Mouse (Mus musculus): ENCODE measurements around the gene Slc25a20. TPM values are rescaled to one million over a fixed set of nuclear protein-coding genes. Genes with fewer than 3 reads are reported as not detected.

Gene Slc25a20
- polyA plus RNA-seq, 1 experiment from 2014 or later = 31.2 TPM

DNA sequence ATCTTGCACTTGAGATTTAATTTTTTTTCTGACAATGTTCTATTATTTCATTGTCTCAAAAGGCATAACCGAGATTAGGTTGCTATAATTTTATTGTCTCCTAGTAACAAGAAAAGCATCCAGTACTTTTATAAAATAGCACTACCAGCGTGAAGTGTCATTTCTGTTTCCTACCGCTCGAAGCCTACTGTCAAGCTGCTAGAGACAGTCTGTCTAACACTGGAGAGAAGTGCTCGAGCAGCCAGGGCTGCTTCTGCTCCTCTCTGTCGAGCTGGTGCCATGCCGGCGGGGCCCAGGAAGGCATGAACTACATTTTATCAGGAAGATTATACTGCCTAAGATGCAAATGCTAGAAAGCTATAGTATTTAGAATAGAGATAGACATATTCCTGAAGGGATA, 46.9 kb downstream of the Slc25a20 start:
- H3K9me3 ChIP-seq (ENCODE audit: control insufficient read depth, low read length) = no peaks in the 10 kb centered on the region
- no peaks in the 10 kb centered on the region for H3K36me3 ChIP-seq (ENCODE audit: control insufficient read depth, insufficient read depth, low read length)
- H3K9ac ChIP-seq (ENCODE audit: low read length) = no peak overlapping the region
- ATAC-seq (ENCODE audit: low FRiP score) = no peak
- H3K27me3 ChIP-seq (ENCODE audit: control insufficient read depth, insufficient read depth, low read length) = no peaks in the 10 kb centered on the region
- H3K27ac ChIP-seq (ENCODE audit: low read depth, low read length) = no peak overlapping the region
- no peak for DNase-seq (ENCODE audit: low spot score, missing footprints)
- peaks cover 4% of the 10 kb centered on the region; the same call in 1 of the 2 replicates for H3K4me1 ChIP-seq (ENCODE audit: control insufficient read depth, insufficient read depth, low read length)
- H3K4me3 ChIP-seq (ENCODE audit: low read depth, low read length) = no peak overlapping the region
- H3K4me2 ChIP-seq = no peak overlapping the region
- WGBS = 90% methylated on average over 8 of the region's 8 CpGs

DNA sequence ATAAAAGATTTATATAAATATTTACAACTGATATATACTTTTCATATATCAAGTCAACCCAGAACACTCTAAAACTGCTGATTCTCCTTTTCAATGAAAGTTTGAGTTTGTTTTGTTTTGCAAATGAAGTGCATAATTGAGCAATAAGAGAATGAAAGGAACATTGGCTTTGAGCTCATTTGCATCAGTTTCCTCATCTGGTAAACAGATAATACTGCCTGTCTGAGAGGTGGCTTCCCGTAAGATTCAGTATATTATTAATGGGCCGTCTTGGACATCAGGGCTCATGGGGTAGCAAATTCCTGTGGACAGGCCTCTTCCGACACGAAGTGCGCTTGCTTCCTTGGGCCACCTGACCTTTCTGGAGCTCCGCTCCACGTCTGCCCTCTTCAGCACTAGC, 48.9 kb downstream of the Slc25a20 start:
- Histone ChIP-seq H3K27ac (ENCODE audit: low read depth, low read length) (no peak overlapping the region), H3K36me3 (ENCODE audit: control insufficient read depth, insufficient read depth, low read length) (no peaks in the 10 kb centered on the region), H3K4me3 (ENCODE audit: low read depth, low read length) (no peak overlapping the region), H3K9me3 (ENCODE audit: control insufficient read depth, low read length) (no peaks in the 10 kb centered on the region), H3K4me2 (no peak overlapping the region), H3K4me1 (ENCODE audit: control insufficient read depth, insufficient read depth, low read length) (no peaks in the 10 kb centered on the region), H3K9ac (ENCODE audit: low read length) (no peak overlapping the region), H3K27me3 (ENCODE audit: control insufficient read depth, insufficient read depth, low read length) (no peaks in the 10 kb centered on the region)
- DNase-seq (ENCODE audit: low spot score, missing footprints) (no peak), ATAC-seq (ENCODE audit: low FRiP score) (no peak)
- 87% methylated on average over 7 of the region's 7 CpGs for WGBS

DNA sequence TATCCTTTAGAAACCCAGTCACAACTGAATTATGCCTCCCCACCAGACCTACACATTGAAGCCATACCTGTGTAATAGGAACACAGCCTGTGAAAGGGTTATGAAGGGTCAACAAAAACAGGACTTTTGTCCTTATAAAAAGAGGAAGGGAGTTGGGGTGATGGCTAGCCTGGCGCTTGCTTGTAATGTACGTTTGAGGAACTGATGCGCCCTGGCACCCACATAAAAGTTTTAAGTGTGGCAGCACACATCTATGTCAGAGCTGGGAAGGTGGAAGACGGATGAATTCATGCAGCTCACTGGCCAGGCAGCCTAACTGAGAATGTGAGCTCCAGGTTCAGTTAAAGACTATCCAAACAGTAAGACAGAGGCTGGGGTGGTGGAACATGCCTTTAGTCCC, 54.3 kb downstream of the Slc25a20 start:
- no peaks in the 10 kb centered on the region for H3K4me1 ChIP-seq (ENCODE audit: control insufficient read depth, insufficient read depth, low read length)
- no peaks in the 10 kb centered on the region for H3K9me3 ChIP-seq (ENCODE audit: control insufficient read depth, low read length)
- no peak for ATAC-seq (ENCODE audit: low FRiP score)
- H3K4me3 ChIP-seq (ENCODE audit: low read depth, low read length) = no peak overlapping the region
- H3K27me3 ChIP-seq (ENCODE audit: control insufficient read depth, insufficient read depth, low read length) = no peaks in the 10 kb centered on the region
- H3K27ac ChIP-seq (ENCODE audit: low read depth, low read length) = no peak overlapping the region
- no peak for DNase-seq (ENCODE audit: low spot score, missing footprints)
- H3K9ac ChIP-seq (ENCODE audit: low read length) = no peak overlapping the region
- H3K36me3 ChIP-seq (ENCODE audit: control insufficient read depth, insufficient read depth, low read length) = no peaks in the 10 kb centered on the region
- H3K4me2 ChIP-seq = no peak overlapping the region
- WGBS = 95% methylated on average over 4 of the region's 4 CpGs

DNA sequence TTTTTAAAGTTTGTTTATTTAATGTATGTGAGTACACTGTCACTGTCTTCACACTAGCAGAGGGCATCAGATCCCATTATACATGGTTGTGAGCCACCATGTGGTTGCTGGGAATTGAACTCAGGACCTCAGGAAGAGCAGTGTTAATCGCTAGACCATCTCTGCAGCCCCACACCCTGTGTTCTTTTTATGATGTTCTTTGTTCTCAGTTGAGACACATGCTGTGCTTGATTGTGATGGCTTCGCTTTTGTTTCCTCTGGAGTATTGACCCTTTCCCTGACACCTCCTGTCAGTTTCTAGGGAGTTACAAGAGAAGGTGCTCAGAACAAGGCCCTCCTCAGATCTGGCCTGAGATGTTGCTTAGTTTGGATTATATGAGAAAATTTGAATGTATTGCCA, 61.9 kb downstream of the Slc25a20 start:
- Histone ChIP-seq H3K4me3 (ENCODE audit: low read depth, low read length) (no peak overlapping the region), H3K27ac (ENCODE audit: low read depth, low read length) (no peak overlapping the region), H3K9ac (ENCODE audit: low read length) (no peak overlapping the region), H3K4me1 (ENCODE audit: control insufficient read depth, insufficient read depth, low read length) (no peaks in the 10 kb centered on the region), H3K27me3 (ENCODE audit: control insufficient read depth, insufficient read depth, low read length) (no peaks in the 10 kb centered on the region), H3K9me3 (ENCODE audit: control insufficient read depth, low read length) (no peaks in the 10 kb centered on the region), H3K36me3 (ENCODE audit: control insufficient read depth, insufficient read depth, low read length) (no peaks in the 10 kb centered on the region), H3K4me2 (no peak overlapping the region)
- peak; percentile 53 for DNase-seq (ENCODE audit: low spot score, missing footprints)
- WGBS = 37% methylated on average over 2 of the region's 2 CpGs
- ATAC-seq (ENCODE audit: low FRiP score) = no peak

DNA sequence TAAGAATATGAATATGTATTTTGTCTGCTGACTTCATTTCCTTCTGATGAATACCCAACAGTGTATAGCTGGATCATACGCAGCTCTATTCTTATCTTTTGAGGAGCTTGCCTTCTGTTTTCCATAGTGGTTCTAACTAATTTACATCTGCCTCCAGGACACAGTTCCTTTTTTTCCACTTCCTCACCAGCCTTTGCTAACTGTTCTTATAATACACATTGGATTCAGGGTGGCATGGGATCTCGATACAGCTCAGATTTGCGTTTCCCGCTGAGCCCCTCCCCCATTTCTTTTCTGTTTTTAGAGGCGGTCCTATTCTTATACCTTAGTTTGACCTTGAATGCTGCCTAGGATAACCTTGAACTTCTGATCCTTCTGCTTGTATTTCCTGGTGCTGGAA, 64.2 kb downstream of the Slc25a20 start:
- no peaks in the 10 kb centered on the region for H3K36me3 ChIP-seq (ENCODE audit: control insufficient read depth, insufficient read depth, low read length)
- H3K9me3 ChIP-seq (ENCODE audit: control insufficient read depth, low read length) = no peaks in the 10 kb centered on the region
- H3K4me2 ChIP-seq = no peak overlapping the region
- H3K9ac ChIP-seq (ENCODE audit: low read length) = no peak overlapping the region
- no peaks in the 10 kb centered on the region for H3K27me3 ChIP-seq (ENCODE audit: control insufficient read depth, insufficient read depth, low read length)
- DNase-seq (ENCODE audit: low spot score, missing footprints) (peak; percentile 49), ATAC-seq (ENCODE audit: low FRiP score) (no peak)
- no peaks in the 10 kb centered on the region for H3K4me1 ChIP-seq (ENCODE audit: control insufficient read depth, insufficient read depth, low read length)
- H3K27ac ChIP-seq (ENCODE audit: low read depth, low read length) = no peak overlapping the region
- no peak overlapping the region for H3K4me3 ChIP-seq (ENCODE audit: low read depth, low read length)
- WGBS = 85% methylated on average over 5 of the region's 5 CpGs

DNA sequence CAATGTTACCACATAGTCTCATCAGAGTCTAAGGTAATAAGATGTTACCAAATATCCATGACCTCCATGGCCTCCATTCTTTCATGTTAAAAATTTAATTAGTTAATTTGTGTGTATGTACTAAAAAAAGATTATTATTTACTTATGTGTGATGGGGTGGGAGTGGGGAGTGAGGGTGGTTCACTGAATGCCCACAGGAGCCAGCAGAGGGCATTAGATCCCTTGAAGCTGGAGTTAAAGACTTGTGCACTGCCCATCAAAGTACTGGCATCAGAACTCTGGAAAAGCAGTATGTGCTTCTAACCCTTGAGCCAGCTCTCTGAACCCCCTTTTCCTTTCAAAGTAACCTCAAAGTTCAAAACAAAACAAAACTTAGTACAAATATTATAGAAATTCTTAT, 67.2 kb downstream of the Slc25a20 start:
- H3K9me3 ChIP-seq (ENCODE audit: control insufficient read depth, low read length) = no peaks in the 10 kb centered on the region
- H3K9ac ChIP-seq (ENCODE audit: low read length) = no peak overlapping the region
- H3K4me3 ChIP-seq (ENCODE audit: low read depth, low read length) = no peak overlapping the region
- no peaks in the 10 kb centered on the region for H3K27me3 ChIP-seq (ENCODE audit: control insufficient read depth, insufficient read depth, low read length)
- no peak overlapping the region for H3K4me2 ChIP-seq
- DNase-seq (ENCODE audit: low spot score, missing footprints) (no peak), ATAC-seq (ENCODE audit: low FRiP score) (no peak)
- H3K36me3 ChIP-seq (ENCODE audit: control insufficient read depth, insufficient read depth, low read length) = no peaks in the 10 kb centered on the region
- H3K4me1 ChIP-seq (ENCODE audit: control insufficient read depth, insufficient read depth, low read length) = no peaks in the 10 kb centered on the region
- H3K27ac ChIP-seq (ENCODE audit: low read depth, low read length) = no peak overlapping the region

DNA sequence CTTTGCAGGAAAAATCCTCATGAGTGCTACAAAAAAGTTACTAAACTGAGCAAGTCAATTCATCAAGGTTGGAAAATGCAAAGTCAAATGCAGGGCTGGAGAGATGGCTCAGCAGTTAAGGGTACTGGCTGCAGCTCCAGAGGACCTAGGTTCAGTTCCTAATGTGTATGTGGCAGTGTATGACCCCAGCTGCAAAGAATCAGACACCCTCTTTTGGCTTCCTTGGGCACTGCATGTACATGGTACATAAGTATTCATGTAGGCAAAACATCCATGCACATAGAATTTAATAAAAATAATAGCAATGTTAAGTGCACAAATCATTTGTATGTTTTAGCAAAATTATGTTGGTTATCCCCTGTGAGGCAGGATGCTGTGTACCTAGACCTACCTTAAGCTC, 70.6 kb downstream of the Slc25a20 start:
- H3K36me3 ChIP-seq (ENCODE audit: control insufficient read depth, insufficient read depth, low read length) = no peaks in the 10 kb centered on the region
- no peak overlapping the region for H3K27ac ChIP-seq (ENCODE audit: low read depth, low read length)
- no peaks in the 10 kb centered on the region for H3K27me3 ChIP-seq (ENCODE audit: control insufficient read depth, insufficient read depth, low read length)
- no peak for ATAC-seq (ENCODE audit: low FRiP score)
- no peak overlapping the region for H3K4me3 ChIP-seq (ENCODE audit: low read depth, low read length)
- no peaks in the 10 kb centered on the region for H3K9me3 ChIP-seq (ENCODE audit: control insufficient read depth, low read length)
- no peak overlapping the region for H3K4me2 ChIP-seq
- DNase-seq (ENCODE audit: low spot score, missing footprints) = peak; percentile 39
- H3K9ac ChIP-seq (ENCODE audit: low read length) = no peak overlapping the region
- no peaks in the 10 kb centered on the region for H3K4me1 ChIP-seq (ENCODE audit: control insufficient read depth, insufficient read depth, low read length)

Small RNA genes lying within 50 kb of the gene (microRNA-seq; reads per million reads assigned to microRNA genes)
- gene Gm26298 = not detected

Other genes with a start within 250 kb of the Slc25a20 start
- 0.89 and 1.6 TPM in 2 replicates for gene Ccdc36, start 233.6 kb upstream of the Slc25a20 start, polyA plus RNA-seq (2014; fragmentation: Nextera tagmentation; extraction: Ambion mirVana)
- not detected in 2 replicates for gene BC048562, start 225.6 kb upstream of the Slc25a20 start, polyA plus RNA-seq (2014; fragmentation: Nextera tagmentation; extraction: Ambion mirVana)
- 48.1 and 48.6 TPM in 2 replicates for gene Ccdc71, start 201.6 kb upstream of the Slc25a20 start, polyA plus RNA-seq (2014; fragmentation: Nextera tagmentation; extraction: Ambion mirVana)
- gene Klhdc8b, start 200.5 kb upstream of the Slc25a20 start, polyA plus RNA-seq (2014; fragmentation: Nextera tagmentation; extraction: Ambion mirVana) = 34.4 and 36.2 TPM in 2 replicates
- gene Lamb2, start 182.4 kb upstream of the Slc25a20 start, polyA plus RNA-seq (2014; fragmentation: Nextera tagmentation; extraction: Ambion mirVana) = 20.1 and 21.4 TPM in 2 replicates
- gene Usp19, start 171.5 kb upstream of the Slc25a20 start, polyA plus RNA-seq (2014; fragmentation: Nextera tagmentation; extraction: Ambion mirVana) = 62.2 and 63.0 TPM in 2 replicates
- gene Qars, start 154.4 kb upstream of the Slc25a20 start, polyA plus RNA-seq (2014; fragmentation: Nextera tagmentation; extraction: Ambion mirVana) = 103 TPM in 2 replicates
- gene Qrich1, start 145.3 kb upstream of the Slc25a20 start, polyA plus RNA-seq (2014; fragmentation: Nextera tagmentation; extraction: Ambion mirVana) = 160 and 175 TPM in 2 replicates
- 182 and 186 TPM in 2 replicates for gene Impdh2, start 101.8 kb upstream of the Slc25a20 start, polyA plus RNA-seq (2014; fragmentation: Nextera tagmentation; extraction: Ambion mirVana)
- gene Ndufaf3, start 94.7 kb upstream of the Slc25a20 start, polyA plus RNA-seq (2014; fragmentation: Nextera tagmentation; extraction: Ambion mirVana) = 51.7 and 51.9 TPM in 2 replicates
- 158 and 172 TPM in 2 replicates for gene Dalrd3, start 92.2 kb upstream of the Slc25a20 start, polyA plus RNA-seq (2014; fragmentation: Nextera tagmentation; extraction: Ambion mirVana)
- 117 and 132 TPM in 2 replicates for gene Wdr6, start 83.3 kb upstream of the Slc25a20 start, polyA plus RNA-seq (2014; fragmentation: Nextera tagmentation; extraction: Ambion mirVana)
- 7.2 and 9.8 TPM in 2 replicates for gene P4htm, start 64.4 kb upstream of the Slc25a20 start, polyA plus RNA-seq (2014; fragmentation: Nextera tagmentation; extraction: Ambion mirVana)
- 46.9 and 50.9 TPM in 2 replicates for gene Arih2, start 12.7 kb upstream of the Slc25a20 start, polyA plus RNA-seq (2014; fragmentation: Nextera tagmentation; extraction: Ambion mirVana)
- 58.0 and 58.2 TPM in 2 replicates for gene Prkar2a, start 27.2 kb downstream of the Slc25a20 start, polyA plus RNA-seq (2014; fragmentation: Nextera tagmentation; extraction: Ambion mirVana)
- gene Ip6k2, start 121.7 kb downstream of the Slc25a20 start, polyA plus RNA-seq (2014; fragmentation: Nextera tagmentation; extraction: Ambion mirVana) = 104 and 109 TPM in 2 replicates
- gene Nckipsd, start 146.3 kb downstream of the Slc25a20 start, polyA plus RNA-seq (2014; fragmentation: Nextera tagmentation; extraction: Ambion mirVana) = 8.3 and 9.2 TPM in 2 replicates
- gene Celsr3, start 164.2 kb downstream of the Slc25a20 start, polyA plus RNA-seq (2014; fragmentation: Nextera tagmentation; extraction: Ambion mirVana) = 5.4 and 6.4 TPM in 2 replicates
- 7.5 and 8.0 TPM in 2 replicates for gene Slc26a6, start 191.2 kb downstream of the Slc25a20 start, polyA plus RNA-seq (2014; fragmentation: Nextera tagmentation; extraction: Ambion mirVana)

All from midbrain, embryonic 11.5 days (tissue).